Mouse (Mus musculus) lung, adult 2 months (tissue): Measurements from ENCODE around the gene Laptm5.

Source experiments
- CTCF ChIP-seq: fragments of 200-500 bp; IDR thresholded peaks from 2 replicates; pipeline ENCODE4 v1.5.1; 2011; ENCODE audit warnings: mild to moderate bottlenecking, low read length, control low read depth; ENCODE audit not compliant: insufficient read depth
- POLR2A ChIP-seq: fragments of 200-500 bp; IDR thresholded peaks from 2 replicates; pipeline ENCODE4 v1.6.1; 2011; ENCODE audit warnings: low read depth, mild to moderate bottlenecking, control low read depth, low read length, borderline replicate concordance; ENCODE audit errors: extremely low read depth

- TF ChIP-seq CTCF = no peak
- no peak for TF ChIP-seq POLR2A
Measured at GRCm38 (mm10) chr4:130889777-130890510, 23.0 kb upstream of the Laptm5 start.
